Mouse (Mus musculus): ENCODE data around the gene Slit3. TPM values are rescaled to one million over a fixed set of nuclear protein-coding genes. Genes with fewer than 3 reads are reported as not detected.

The Slit3 gene
- total and polyA plus RNA-seq, 2 experiments: 0.09 to 0.12 TPM

DNA sequence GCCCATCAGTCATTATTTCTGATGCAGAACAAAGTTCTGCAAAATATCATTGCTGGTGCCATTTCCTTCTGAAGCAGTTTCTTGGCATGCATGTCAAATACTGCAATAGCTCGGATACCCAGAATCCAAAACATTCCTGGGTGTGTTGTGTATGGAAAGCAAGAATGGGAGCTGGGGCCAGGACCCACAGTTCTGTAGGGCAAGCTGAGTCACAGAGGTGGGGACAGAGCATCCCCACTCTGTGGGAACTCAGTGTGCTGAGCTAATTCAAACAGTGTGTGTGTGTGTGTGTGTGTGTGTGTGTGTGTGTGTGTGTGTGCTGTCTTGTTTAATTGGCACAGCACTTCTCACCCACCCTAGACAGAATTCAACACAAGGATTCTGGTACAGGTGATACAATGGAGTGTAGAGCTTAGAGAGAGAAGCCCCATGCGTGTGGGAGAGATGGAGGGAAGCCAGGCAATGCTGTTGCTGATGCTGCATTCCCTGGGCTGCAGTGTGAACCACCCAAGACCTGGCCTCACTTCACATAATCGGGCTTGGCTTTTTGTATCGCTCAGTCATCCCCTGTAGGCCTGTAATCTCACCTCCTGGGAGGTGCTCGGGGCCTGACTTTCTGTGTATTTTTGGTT, 161.1 kb downstream of the Slit3 start:
- Histone ChIP-seq H3K4me3 (ENCODE audit: insufficient read depth, low read depth, low read length) (no peak overlapping the region), H3K4me1 (ENCODE audit: control insufficient read depth, insufficient read depth, low read length) (peaks cover 9% of the 10 kb centered on the region; the same call in 1 of the 2 replicates), H3K27ac (replicated peaks; ENCODE audit: insufficient read depth, low read depth, low read length) (no peak overlapping the region), H3K36me3 (ENCODE audit: control insufficient read depth, insufficient read depth, low read length) (no peaks in the 10 kb centered on the region), H3K79me2 (ENCODE audit: control insufficient read depth, insufficient read depth, low read length) (no peaks in the 10 kb centered on the region), H3K27me3 (ENCODE audit: control insufficient read depth, insufficient read depth, low read length) (no peaks in the 10 kb centered on the region), H3K9ac (ENCODE audit: low read depth, low read length) (no peak overlapping the region)
- TF ChIP-seq POLR2A (IDR thresholded peaks at IDR 0.05; ENCODE audit: extremely low read depth, insufficient read depth, low read length): no peak
- 70% methylated on average over 5 of the region's 5 CpGs for whole genome bisulfite sequencing
- DNase-seq (ENCODE audit: extremely low read depth, low read depth, low spot score): no peak

DNA sequence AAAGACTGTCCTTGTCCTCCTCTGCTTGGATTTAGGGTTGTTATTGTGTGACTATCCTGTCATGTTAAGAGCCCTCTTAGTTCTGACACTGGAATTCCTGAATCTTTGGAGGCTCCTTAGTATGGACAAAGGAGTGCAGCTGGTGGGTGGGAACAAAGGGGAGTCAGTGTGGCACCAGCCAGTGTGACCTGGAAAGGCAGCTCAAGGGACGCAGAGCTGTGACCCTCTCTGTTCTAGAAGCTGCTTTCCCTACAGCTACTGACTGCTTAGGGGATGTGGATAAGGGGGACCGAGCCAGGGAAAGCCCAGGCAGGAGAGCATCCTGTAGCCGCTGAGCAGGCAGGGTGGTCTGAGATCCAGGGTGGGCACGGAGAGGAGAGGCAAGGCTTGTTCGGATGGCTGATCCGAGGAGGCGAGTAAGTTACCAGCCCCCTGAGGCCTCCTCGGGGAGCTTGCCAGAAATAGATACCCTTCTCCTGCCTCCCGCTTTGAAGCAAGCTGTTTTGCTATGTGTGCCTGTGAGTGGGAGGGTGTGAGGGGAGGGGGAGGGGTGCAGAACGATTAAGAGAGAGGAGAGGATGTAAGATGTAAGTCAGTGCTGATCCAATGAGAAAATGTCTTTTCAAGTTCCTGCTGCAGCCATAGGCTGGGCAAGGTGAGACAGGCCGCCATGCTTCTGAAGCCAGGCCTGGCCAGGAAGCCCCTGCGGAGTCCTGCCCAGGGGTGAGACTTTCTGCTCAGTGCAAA, 162.0 kb downstream of the Slit3 start:
- no peak for DNase-seq (ENCODE audit: extremely low read depth, low read depth, low spot score)
- Histone ChIP-seq H3K4me1 (ENCODE audit: control insufficient read depth, insufficient read depth, low read length) (peaks cover 9% of the 10 kb centered on the region; the same call in 1 of the 2 replicates), H3K27me3 (ENCODE audit: control insufficient read depth, insufficient read depth, low read length) (no peaks in the 10 kb centered on the region), H3K27ac (replicated peaks; ENCODE audit: insufficient read depth, low read depth, low read length) (no peak overlapping the region), H3K9ac (ENCODE audit: low read depth, low read length) (no peak overlapping the region), H3K4me3 (ENCODE audit: insufficient read depth, low read depth, low read length) (no peak overlapping the region), H3K36me3 (ENCODE audit: control insufficient read depth, insufficient read depth, low read length) (no peaks in the 10 kb centered on the region), H3K79me2 (ENCODE audit: control insufficient read depth, insufficient read depth, low read length) (no peaks in the 10 kb centered on the region)
- TF ChIP-seq CTCF (IDR thresholded peaks at IDR 0.05; ENCODE audit: low read depth, low read length): no peak
- TF ChIP-seq POLR2A (IDR thresholded peaks at IDR 0.05; ENCODE audit: extremely low read depth, insufficient read depth, low read length): no peak
- WGBS: 78% methylated on average over 12 of the region's 12 CpGs

DNA sequence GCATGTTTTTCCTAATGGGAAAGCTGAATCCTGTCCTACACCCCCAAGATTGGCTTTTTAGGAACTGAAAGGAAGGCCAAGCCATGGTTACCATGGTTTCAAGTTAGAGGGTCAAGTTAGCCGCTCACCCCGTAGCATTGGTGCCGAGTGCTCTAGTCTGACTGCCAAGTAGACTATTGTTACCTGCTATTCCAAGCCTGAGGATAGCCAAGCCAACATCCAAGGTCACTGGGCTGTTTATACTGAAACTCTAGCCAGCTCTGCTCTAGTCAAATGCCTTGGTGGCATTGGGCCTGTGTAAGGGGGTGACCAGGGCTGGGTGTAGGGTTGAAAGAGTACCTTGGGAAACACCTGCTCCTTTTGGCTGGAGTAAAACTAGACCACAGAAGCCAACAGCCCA, 162.7 kb downstream of the Slit3 start:
- no peak overlapping the region for H3K4me3 ChIP-seq (ENCODE audit: insufficient read depth, low read depth, low read length)
- no peaks in the 10 kb centered on the region for H3K36me3 ChIP-seq (ENCODE audit: control insufficient read depth, insufficient read depth, low read length)
- peak; percentile 81 for DNase-seq (ENCODE audit: extremely low read depth, low read depth, low spot score)
- no peak overlapping the region for H3K27ac ChIP-seq (replicated peaks; ENCODE audit: insufficient read depth, low read depth, low read length)
- H3K79me2 ChIP-seq (ENCODE audit: control insufficient read depth, insufficient read depth, low read length): no peaks in the 10 kb centered on the region
- H3K27me3 ChIP-seq (ENCODE audit: control insufficient read depth, insufficient read depth, low read length): no peaks in the 10 kb centered on the region
- no peak overlapping the region for H3K9ac ChIP-seq (ENCODE audit: low read depth, low read length)
- H3K4me1 ChIP-seq (ENCODE audit: control insufficient read depth, insufficient read depth, low read length): peaks cover 9% of the 10 kb centered on the region; the same call in 1 of the 2 replicates
- TF ChIP-seq CTCF (IDR thresholded peaks at IDR 0.05; ENCODE audit: low read depth, low read length): no peak
- TF ChIP-seq POLR2A (IDR thresholded peaks at IDR 0.05; ENCODE audit: extremely low read depth, insufficient read depth, low read length): no peak
- 16% methylated on average over 3 of the region's 3 CpGs for WGBS

DNA sequence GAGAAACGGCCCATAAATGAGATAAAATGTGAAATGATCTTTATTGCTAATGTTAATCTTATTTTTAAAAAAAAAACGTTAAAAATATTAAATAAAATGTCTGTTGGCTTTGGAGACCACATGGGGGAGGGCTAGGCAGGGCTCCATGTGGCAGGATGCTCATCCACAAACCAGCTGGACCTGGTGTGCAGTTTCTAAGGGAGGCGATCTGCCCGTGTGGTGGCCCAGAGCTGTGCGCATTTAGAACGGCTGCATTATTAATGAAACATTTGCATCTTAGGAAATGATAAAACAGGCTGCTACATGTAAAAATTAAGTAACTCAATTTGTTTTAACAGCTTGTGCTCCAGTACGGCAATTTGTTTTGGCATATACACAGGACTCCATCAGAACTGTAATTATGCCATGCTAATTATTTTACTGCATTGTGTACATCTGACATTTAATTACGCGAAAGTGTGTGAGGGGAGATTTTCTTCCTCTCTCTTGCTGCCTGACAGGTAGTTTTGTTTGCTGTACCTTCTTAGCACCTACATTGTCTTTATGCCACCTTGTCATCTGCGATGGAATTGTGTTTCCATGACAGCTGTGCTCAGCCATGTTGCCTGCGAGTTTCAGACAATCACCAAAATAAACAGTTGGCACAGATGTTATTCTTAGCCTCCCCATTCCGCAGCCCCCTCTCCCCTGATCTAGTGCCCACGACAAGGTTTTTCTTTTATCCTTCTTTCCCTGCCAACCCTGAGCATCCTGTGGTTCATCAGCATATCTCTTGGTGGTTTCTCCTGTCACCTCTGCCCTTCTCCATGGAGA, 165.8 kb downstream of the Slit3 start:
- 86% methylated on average over 13 of the region's 13 CpGs for WGBS
- H3K27ac ChIP-seq (replicated peaks; ENCODE audit: insufficient read depth, low read depth, low read length): no peak overlapping the region
- TF ChIP-seq CTCF (IDR thresholded peaks at IDR 0.05; ENCODE audit: low read depth, low read length): no peak
- no peak for TF ChIP-seq POLR2A (IDR thresholded peaks at IDR 0.05; ENCODE audit: extremely low read depth, insufficient read depth, low read length)

DNA sequence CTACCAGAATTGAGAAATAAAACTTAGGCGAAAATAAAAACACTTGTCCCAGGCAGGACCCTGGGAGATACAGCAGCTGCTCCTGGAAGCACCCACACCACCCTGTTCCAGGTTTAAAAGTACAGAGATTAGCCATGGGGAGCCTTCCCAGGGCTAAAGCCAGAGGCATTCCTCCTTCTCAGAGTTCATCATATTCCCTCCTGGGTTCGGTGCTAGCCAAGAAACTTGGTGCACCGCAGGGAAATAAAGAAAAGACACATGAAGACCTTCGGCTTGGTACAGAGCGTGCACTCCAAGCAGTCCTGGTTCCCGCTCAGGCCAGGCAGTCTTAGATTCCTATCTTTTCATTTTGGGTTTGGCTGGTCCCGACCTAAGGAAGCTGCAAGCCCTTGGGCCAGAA, 167.0 kb downstream of the Slit3 start:
- Histone ChIP-seq H3K27ac (replicated peaks; ENCODE audit: insufficient read depth, low read depth, low read length) (no peak overlapping the region), H3K4me3 (ENCODE audit: insufficient read depth, low read depth, low read length) (no peak overlapping the region), H3K9ac (ENCODE audit: low read depth, low read length) (no peak overlapping the region), H3K36me3 (ENCODE audit: control insufficient read depth, insufficient read depth, low read length) (no peaks in the 10 kb centered on the region), H3K4me1 (ENCODE audit: control insufficient read depth, insufficient read depth, low read length) (0 out of 2 replicates have a peak, but pooled peaks cover 5% of the 10 kb centered on the region), H3K27me3 (ENCODE audit: control insufficient read depth, insufficient read depth, low read length) (no peaks in the 10 kb centered on the region), H3K79me2 (ENCODE audit: control insufficient read depth, insufficient read depth, low read length) (no peaks in the 10 kb centered on the region)
- TF ChIP-seq POLR2A (IDR thresholded peaks at IDR 0.05; ENCODE audit: extremely low read depth, insufficient read depth, low read length): no peak
- no peak for TF ChIP-seq CTCF (IDR thresholded peaks at IDR 0.05; ENCODE audit: low read depth, low read length)
- WGBS: 94% methylated on average over 7 of the region's 7 CpGs
- DNase-seq (ENCODE audit: extremely low read depth, low read depth, low spot score): no peak

More for the DNA sequence above, 165.8 kb downstream of the Slit3 start:
- H3K9ac ChIP-seq (ENCODE audit: low read depth, low read length): no peak overlapping the region
- 0 out of 2 replicates have a peak, but pooled peaks cover 5% of the 10 kb centered on the region for H3K4me1 ChIP-seq (ENCODE audit: control insufficient read depth, insufficient read depth, low read length)
- no peaks in the 10 kb centered on the region for H3K27me3 ChIP-seq (ENCODE audit: control insufficient read depth, insufficient read depth, low read length)
- no peaks in the 10 kb centered on the region for H3K36me3 ChIP-seq (ENCODE audit: control insufficient read depth, insufficient read depth, low read length)
- no peaks in the 10 kb centered on the region for H3K79me2 ChIP-seq (ENCODE audit: control insufficient read depth, insufficient read depth, low read length)
- H3K4me3 ChIP-seq (ENCODE audit: insufficient read depth, low read depth, low read length): no peak overlapping the region
- no peak for DNase-seq (ENCODE audit: extremely low read depth, low read depth, low spot score)
